Mouse (Mus musculus): ENCODE measurements at regions not wholly inside any gene's neighbourhood (a gene's known extent, or its start where the extent isn't known, plus 50 kb on each side); places are given as distances from the start of the nearest gene placed in this dataset.

- TF ChIP-seq CTCF (IDR thresholded peaks at IDR 0.05; ENCODE audit: borderline replicate concordance, control insufficient read depth, extremely low read depth, insufficient read depth, low read length, poor library complexity) = no peak
- TF ChIP-seq POLR2A (IDR thresholded peaks at IDR 0.05; ENCODE audit: control insufficient read depth, extremely low read depth, insufficient read depth, low read length, poor library complexity) = no peak
These were observed 143.3 kb upstream of the Mef2c start for GRCm38 (mm10) chr13:83360529-83360928.

All from thymus, adult 2 months (tissue).